Mouse (Mus musculus) left cerebral cortex, postnatal 14 days (tissue): ENCODE data around the gene Slc9a9. TPM values are rescaled to one million over a fixed set of nuclear protein-coding genes. Genes with fewer than 3 reads are reported as not detected.
A peak's percentile ranks its signal among the peaks of the same experiment; 100 is the strongest.

Experiments used
- DNase-seq, 2 experiments: peaks; one replicate each; pipeline ENCODE4 v3.0.0; 2021 to 2022; ENCODE audit warnings: low spot score in 2 of 2, mixed read lengths in 1 of 2
- intact Hi-C: fragments of 180-260 bp; cut with DNase I; formaldehyde crosslinking; loops from one replicate; pipeline ENCODE4 v1.15.1; 2025
- total RNA-seq, 2 experiments: library from RNA; stranded (reverse); gene quantifications; 2 replicates each; pipeline ENCODE4 v1.2.3; 2021

Slc9a9 gene
- total RNA-seq, 2 experiments from 2014 or later, result 14.8 to 16.1 TPM

- no peak for DNase-seq
- intact Hi-C loops, result no loop called here
Observed at GRCm38 (mm10) chr9:94712084-94712483, 42.4 kb downstream of the Slc9a9 start.

GRCm38 (mm10) chr9:94716695-94717094, 47.0 kb downstream of the Slc9a9 start:
- intact Hi-C loops, result no loop called here

GRCm38 (mm10) chr9:94723631-94724030, 53.9 kb downstream of the Slc9a9 start:
- DNase-seq, result no peak
- intact Hi-C loops, result loop anchor here (5.0 kb wide), 1 partner anchor 51 kb away; no protein-coding TSS in a partner anchor

More at GRCm38 (mm10) chr9:94716695-94717094, 47.0 kb downstream of the Slc9a9 start:
- no peak for DNase-seq

GRCm38 (mm10) chr9:94725121-94725520, 55.4 kb downstream of the Slc9a9 start:
- DNase-seq, result peak in 1 of 2 experiments; percentile 23
- intact Hi-C loops, result no loop called here

GRCm38 (mm10) chr9:94727457-94727856, 57.7 kb downstream of the Slc9a9 start:
- intact Hi-C loops, result no loop called here
- peak in 1 of 2 experiments; percentile 26 for DNase-seq

GRCm38 (mm10) chr9:94730396-94730795, 60.7 kb downstream of the Slc9a9 start:
- no peak for DNase-seq
- intact Hi-C loops, result no loop called here

GRCm38 (mm10) chr9:94732136-94732535, 62.4 kb downstream of the Slc9a9 start:
- intact Hi-C loops, result no loop called here
- DNase-seq, result no peak

- intact Hi-C loops, result no loop called here
Observed at GRCm38 (mm10) chr9:94732599-94733287, 63.0 kb downstream of the Slc9a9 start.

GRCm38 (mm10) chr9:94734320-94734719, 64.6 kb downstream of the Slc9a9 start:
- DNase-seq, result no peak
- intact Hi-C loops, result no loop called here

More at GRCm38 (mm10) chr9:94732599-94733287, 63.0 kb downstream of the Slc9a9 start:
- no peak for DNase-seq

GRCm38 (mm10) chr9:94737226-94737625, 67.5 kb downstream of the Slc9a9 start:
- intact Hi-C loops, result loop anchor here (5.0 kb wide), 1 partner anchor 725 kb away; no protein-coding TSS in a partner anchor
- DNase-seq, result no peak

GRCm38 (mm10) chr9:94738555-94739427, 69.1 kb downstream of the Slc9a9 start:
- intact Hi-C loops, result loop anchor here (2.0 to 5.0 kb wide), 2 partner anchors 668 to 724 kb away; partner anchors contain the start of gene Chst2
- DNase-seq, result peak; percentile 85 to 90

GRCm38 (mm10) chr9:94740841-94741240, 71.1 kb downstream of the Slc9a9 start:
- DNase-seq, result no peak
- intact Hi-C loops, result loop anchor here (5.0 to 10.0 kb wide), 3 partner anchors 101 to 334 kb away; no protein-coding TSS in a partner anchor

GRCm38 (mm10) chr9:94743291-94743690, 73.6 kb downstream of the Slc9a9 start:
- DNase-seq, result peak in 1 of 2 experiments; percentile 25
- intact Hi-C loops, result loop anchor here (5.0 to 10.0 kb wide), 3 partner anchors 99 to 332 kb away; no protein-coding TSS in a partner anchor

- no peak for DNase-seq
- intact Hi-C loops, result loop anchor here (5.0 to 10.0 kb wide), 3 partner anchors 216 to 504 kb away; no protein-coding TSS in a partner anchor
Observed at GRCm38 (mm10) chr9:94748503-94748902, 78.8 kb downstream of the Slc9a9 start.

- intact Hi-C loops, result no loop called here
- DNase-seq, result no peak
Observed at GRCm38 (mm10) chr9:94750187-94750586, 80.5 kb downstream of the Slc9a9 start.

- DNase-seq, result no peak
- intact Hi-C loops, result no loop called here
Observed at GRCm38 (mm10) chr9:94750935-94751637, 81.4 kb downstream of the Slc9a9 start.

- intact Hi-C loops, result no loop called here
- DNase-seq, result no peak
Observed at GRCm38 (mm10) chr9:94751638-94752021, 81.9 kb downstream of the Slc9a9 start.

- DNase-seq, result no peak
- intact Hi-C loops, result no loop called here
Observed at GRCm38 (mm10) chr9:94752121-94752520, 82.4 kb downstream of the Slc9a9 start.

- intact Hi-C loops, result no loop called here
- DNase-seq, result no peak
Observed at GRCm38 (mm10) chr9:94759904-94760303, 90.2 kb downstream of the Slc9a9 start.
